Mouse (Mus musculus) forebrain, embryonic 14.5 days (tissue): ENCODE results near the gene Ctbp2. TPM values are rescaled to one million over a fixed set of nuclear protein-coding genes. Genes with fewer than 3 reads are reported as not detected.

Experiments used
- ATAC-seq: fragments of 200-750 bp; cut with Nextera tagmentation; 2 replicates; pipeline ENCODE4 v1.8.0; 2017; ENCODE audit warnings: mild to moderate bottlenecking, moderate library complexity
- DNase-seq: peaks from one replicate; pipeline ENCODE4 v3.0.0-alpha.2; 2015; ENCODE audit warnings: low spot score
- H3K27ac ChIP-seq: fragments of 300-500 bp; sonication (generic); 2 replicates; pipeline ENCODE4 v1.5.1; 2014; ENCODE audit warnings: low read depth, mild to moderate bottlenecking, control low read depth, low read length, moderate library complexity
- H3K27me3 ChIP-seq: fragments of 300-500 bp; sonication (generic); replicated peaks from 2 replicates; pipeline ENCODE4 v1.6.1; 2014; ENCODE audit warnings: low read length, control low read depth, mixed read lengths; ENCODE audit not compliant: control insufficient read depth, insufficient read depth
- H3K36me3 ChIP-seq: fragments of 300-500 bp; sonication (generic); 2 replicates; pipeline ENCODE4 v1.6.1; 2014; ENCODE audit warnings: low read length, control low read depth; ENCODE audit not compliant: control insufficient read depth, insufficient read depth
- H3K4me1 ChIP-seq: fragments of 300-500 bp; sonication (generic); 2 replicates; pipeline ENCODE4 v1.6.1; 2014; ENCODE audit warnings: antibody characterized with exemption, low read length, control low read depth; ENCODE audit not compliant: control insufficient read depth, insufficient read depth
- H3K4me2 ChIP-seq: fragments of 300-500 bp; sonication (generic); 2 replicates; pipeline ENCODE4 v1.6.1; 2014; ENCODE audit warnings: mild to moderate bottlenecking, control low read depth, low read length
- H3K4me3 ChIP-seq: fragments of 300-500 bp; sonication (generic); 2 replicates; pipeline ENCODE4 v1.5.1; 2014; ENCODE audit warnings: low read depth, low read length, control low read depth
- H3K9ac ChIP-seq: fragments of 300-500 bp; sonication (generic); 2 replicates; pipeline ENCODE4 v1.6.1; 2014; ENCODE audit warnings: mild to moderate bottlenecking, low read length, control low read depth, moderate library complexity
- H3K9me3 ChIP-seq: fragments of 300-500 bp; sonication (generic); replicated peaks from 2 replicates; pipeline ENCODE4 v1.6.1; 2016; ENCODE audit warnings: low read length, control low read depth, mixed read lengths; ENCODE audit not compliant: control insufficient read depth
- WGBS: fragments of 180-500 bp; shearing (Covaris S2); extraction: QIAGEN DNeasy Blood & Tissue Kit; methylation state at CpG from one replicate; pipeline ENCODE4 v1.1.7; 2014; 5-methylcytosine and 5-hydroxymethylcytosine counted together
- polyA plus RNA-seq: library from polyadenylated mRNA; unstranded; fragments of >200 nt; fragmentation: Nextera tagmentation; extraction: Ambion mirVana; gene quantifications from 2 replicates; pipeline ENCODE4 v1.2.1, GENCODE M21; 2014

The Ctbp2 gene
- polyA plus RNA-seq, 1 experiment from 2014 or later: 92.1 TPM

GRCm38 (mm10) chr7:133159519-133159918 is 35.4 kb upstream of the Ctbp2 start:
- Histone ChIP-seq H3K36me3 (no peaks in the 10 kb centered on the region), H3K4me1 (no peaks in the 10 kb centered on the region), H3K27me3 (no peaks in the 10 kb centered on the region), H3K9ac (no peak overlapping the region), H3K4me2 (no peak overlapping the region), H3K9me3 (no peaks in the 10 kb centered on the region), H3K27ac (no peak overlapping the region), H3K4me3 (no peak overlapping the region)
- DNase-seq: no peak
- WGBS: 94% methylated on average over 3 of the region's 3 CpGs
- ATAC-seq: no peak

- 66% methylated on average over 12 of the region's 12 CpGs for WGBS
- Histone ChIP-seq H3K36me3 (no peaks in the 10 kb centered on the region), H3K27ac (no peak overlapping the region), H3K27me3 (no peaks in the 10 kb centered on the region), H3K4me2 (no peak overlapping the region), H3K9me3 (no peaks in the 10 kb centered on the region), H3K4me1 (no peaks in the 10 kb centered on the region), H3K4me3 (no peak overlapping the region), H3K9ac (no peak overlapping the region)
- DNase-seq: no peak
- no peak for ATAC-seq
These were observed 31.5 kb upstream of the Ctbp2 start for GRCm38 (mm10) chr7:133155621-133156020.

GRCm38 (mm10) chr7:133154846-133155245 is 30.7 kb upstream of the Ctbp2 start:
- Histone ChIP-seq H3K9ac (no peak overlapping the region), H3K36me3 (no peaks in the 10 kb centered on the region), H3K4me3 (no peak overlapping the region), H3K4me1 (no peaks in the 10 kb centered on the region), H3K27ac (no peak overlapping the region), H3K9me3 (no peaks in the 10 kb centered on the region), H3K4me2 (no peak overlapping the region), H3K27me3 (no peaks in the 10 kb centered on the region)
- ATAC-seq: no peak
- no peak for DNase-seq
- 70% methylated on average over 6 of the region's 6 CpGs for WGBS

GRCm38 (mm10) chr7:133139689-133140336 is 15.7 kb upstream of the Ctbp2 start:
- Histone ChIP-seq H3K36me3 (no peaks in the 10 kb centered on the region), H3K9ac (no peak overlapping the region), H3K27ac (no peak overlapping the region), H3K9me3 (no peaks in the 10 kb centered on the region), H3K4me3 (no peak overlapping the region), H3K4me2 (no peak overlapping the region), H3K4me1 (no peaks in the 10 kb centered on the region), H3K27me3 (no peaks in the 10 kb centered on the region)
- 79% methylated on average over 8 of the region's 8 CpGs for WGBS
- no peak for ATAC-seq
- no peak for DNase-seq

GRCm38 (mm10) chr7:133133552-133133951 is 9.4 kb upstream of the Ctbp2 start:
- H3K27ac ChIP-seq: no peak overlapping the region
- H3K27me3 ChIP-seq: no peaks in the 10 kb centered on the region
- no peak for DNase-seq
- H3K4me1 ChIP-seq: no peaks in the 10 kb centered on the region
- H3K4me3 ChIP-seq: no peak overlapping the region
- 77% methylated on average over 5 of the region's 5 CpGs for WGBS
- no peak overlapping the region for H3K9ac ChIP-seq
- 0 out of 2 replicates have a peak, but pooled peaks cover 4% of the 10 kb centered on the region for H3K9me3 ChIP-seq
- no peaks in the 10 kb centered on the region for H3K36me3 ChIP-seq
- ATAC-seq: no peak
- H3K4me2 ChIP-seq: no peak overlapping the region

GRCm38 (mm10) chr7:133132702-133133101 is 8.5 kb upstream of the Ctbp2 start:
- H3K27me3 ChIP-seq: no peaks in the 10 kb centered on the region
- H3K4me3 ChIP-seq: no peak overlapping the region
- ATAC-seq (no peak), DNase-seq (no peak)
- 93% methylated on average over 5 of the region's 5 CpGs for WGBS
- no peaks in the 10 kb centered on the region for H3K36me3 ChIP-seq
- no peaks in the 10 kb centered on the region for H3K4me1 ChIP-seq
- no peak overlapping the region for H3K4me2 ChIP-seq
- H3K9me3 ChIP-seq: 0 out of 2 replicates have a peak, but pooled peaks cover 5% of the 10 kb centered on the region
- no peak overlapping the region for H3K27ac ChIP-seq
- H3K9ac ChIP-seq: no peak overlapping the region

- Histone ChIP-seq H3K4me2 (peak overlapping the region; percentile 70), H3K4me3 (peak overlapping the region; percentile 88), H3K9me3 (0 out of 2 replicates have a peak, but pooled peaks cover 5% of the 10 kb centered on the region), H3K9ac (peak overlapping the region; percentile 97), H3K27ac (no peak overlapping the region), H3K4me1 (peaks cover 8% of the 10 kb centered on the region), H3K36me3 (no peaks in the 10 kb centered on the region), H3K27me3 (0 out of 2 replicates have a peak, but pooled peaks cover 5% of the 10 kb centered on the region)
- 9% methylated on average over 34 of the region's 34 CpGs for WGBS
- ATAC-seq (no peak), DNase-seq (no peak)
These were observed 739 bp upstream of the Ctbp2 start for GRCm38 (mm10) chr7:133124701-133125485.

GRCm38 (mm10) chr7:133123244-133123998 is 733 bp downstream of the Ctbp2 start, which contains the start of gene Fgfr2:
TSS of gene Fgfr2 (minus strand) at chr7:133123350.
- ATAC-seq (peak; percentile 71), DNase-seq (peak; percentile 82)
- Histone ChIP-seq H3K27me3 (0 out of 2 replicates have a peak, but pooled peaks cover 5% of the 10 kb centered on the region), H3K4me3 (peak within 1 kb of the TSS; percentile 88), H3K27ac (peak within 1 kb of the TSS; percentile 98), H3K9me3 (no peaks in the 10 kb centered on the region), H3K4me2 (peak within 1 kb of the TSS; percentile 70), H3K4me1 (peaks cover 9% of the 10 kb centered on the region), H3K36me3 (no peaks in the 10 kb centered on the region), H3K9ac (peak within 1 kb of the TSS; percentile 97)
- under 1% methylated on average over 27 of the region's 53 CpGs for WGBS
